Mouse (Mus musculus): Measurements from ENCODE around the gene Taar3. TPM values are rescaled to one million over a fixed set of nuclear protein-coding genes. Genes with fewer than 3 reads are reported as not detected.
A peak's percentile ranks its signal among the peaks of the same experiment; 100 is the strongest.

Gene Taar3
- total RNA-seq (2021), result not detected

GRCm38 (mm10) chr10:23949508-23950005 lies at the start of gene Taar3:
TSS of gene Taar3 (plus strand) at chr10:23949558.
- intact Hi-C loops (cut with DNase I), result no loop called here
- DNase-seq, result no peak

GRCm38 (mm10) chr10:23901119-23901518 lies 48.2 kb upstream of the Taar3 start:
- intact Hi-C loops (cut with DNase I), result no loop called here
- DNase-seq, result no peak

- intact Hi-C loops (cut with DNase I), result no loop called here
Observed at GRCm38 (mm10) chr10:23905661-23906060, 43.7 kb upstream of the Taar3 start.

GRCm38 (mm10) chr10:23920056-23920455 lies 29.3 kb upstream of the Taar3 start, which contains the start of gene Taar1:
TSS of gene Taar1 (plus strand) at chr10:23920356.
- intact Hi-C loops (cut with DNase I), result no loop called here
- DNase-seq, result no peak

More at GRCm38 (mm10) chr10:23905661-23906060, 43.7 kb upstream of the Taar3 start:
- no peak for DNase-seq

GRCm38 (mm10) chr10:23922468-23922867 lies 26.9 kb upstream of the Taar3 start:
- intact Hi-C loops (cut with DNase I), result no loop called here
- DNase-seq, result no peak

GRCm38 (mm10) chr10:23923941-23924340 lies 25.4 kb upstream of the Taar3 start:
- intact Hi-C loops (cut with DNase I), result no loop called here

GRCm38 (mm10) chr10:23937613-23938012 lies 11.7 kb upstream of the Taar3 start:
- intact Hi-C loops (cut with DNase I), result no loop called here

More at GRCm38 (mm10) chr10:23923941-23924340, 25.4 kb upstream of the Taar3 start:
- DNase-seq, result no peak

GRCm38 (mm10) chr10:23938312-23938711 lies 11.0 kb upstream of the Taar3 start, which contains the start of gene Taar2:
TSS of gene Taar2 (plus strand) at chr10:23938572.
- intact Hi-C loops (cut with DNase I), result no loop called here

More at GRCm38 (mm10) chr10:23937613-23938012, 11.7 kb upstream of the Taar3 start:
- no peak for DNase-seq

GRCm38 (mm10) chr10:23942465-23942864 lies 6.9 kb upstream of the Taar3 start:
- intact Hi-C loops (cut with DNase I), result no loop called here
- DNase-seq, result no peak

More at GRCm38 (mm10) chr10:23938312-23938711, 11.0 kb upstream of the Taar3 start, which contains the start of gene Taar2:
- DNase-seq, result no peak

- no peak for DNase-seq
Observed at GRCm38 (mm10) chr10:23948026-23948425, 1.3 kb upstream of the Taar3 start.

GRCm38 (mm10) chr10:23951714-23952113 lies 2.4 kb downstream of the Taar3 start:
- no peak for DNase-seq
- intact Hi-C loops (cut with DNase I), result no loop called here

More at GRCm38 (mm10) chr10:23948026-23948425, 1.3 kb upstream of the Taar3 start:
- intact Hi-C loops (cut with DNase I), result no loop called here

- DNase-seq, result no peak
Observed at GRCm38 (mm10) chr10:23959071-23959470, 9.7 kb downstream of the Taar3 start.

GRCm38 (mm10) chr10:23960444-23960915 lies 11.1 kb downstream of the Taar3 start, which contains the start of gene Taar4:
TSS of gene Taar4 (plus strand) at chr10:23960494.
- intact Hi-C loops (cut with DNase I), result no loop called here
- no peak for DNase-seq

More at GRCm38 (mm10) chr10:23959071-23959470, 9.7 kb downstream of the Taar3 start:
- intact Hi-C loops (cut with DNase I), result no loop called here

GRCm38 (mm10) chr10:23963444-23963843 lies 14.1 kb downstream of the Taar3 start:
- intact Hi-C loops (cut with DNase I), result no loop called here
- no peak for DNase-seq

GRCm38 (mm10) chr10:23964921-23965610 lies 15.7 kb downstream of the Taar3 start:
- intact Hi-C loops (cut with DNase I), result no loop called here
- DNase-seq, result no peak

- intact Hi-C loops (cut with DNase I), result no loop called here
Observed at GRCm38 (mm10) chr10:23970656-23971165, 21.4 kb downstream of the Taar3 start, which contains the start of gene Taar5. TSS of gene Taar5 (plus strand) at chr10:23970706.

GRCm38 (mm10) chr10:23971256-23971655 lies 21.9 kb downstream of the Taar3 start:
- intact Hi-C loops (cut with DNase I), result no loop called here

More at GRCm38 (mm10) chr10:23970656-23971165, 21.4 kb downstream of the Taar3 start, which contains the start of gene Taar5:
- DNase-seq, result no peak

GRCm38 (mm10) chr10:23977958-23978357 lies 28.6 kb downstream of the Taar3 start:
- intact Hi-C loops (cut with DNase I), result loop anchor here (5.0 kb wide), 1 partner anchor 324 kb away; no protein-coding TSS in a partner anchor
- no peak for DNase-seq

More at GRCm38 (mm10) chr10:23971256-23971655, 21.9 kb downstream of the Taar3 start:
- DNase-seq, result no peak

- peak; percentile 59 to 65 for DNase-seq
- intact Hi-C loops (cut with DNase I), result loop anchor here (1.0 to 5.0 kb wide), 4 partner anchors 101 to 323 kb away; no protein-coding TSS in a partner anchor
Observed at GRCm38 (mm10) chr10:23978901-23979705, 29.7 kb downstream of the Taar3 start.

- no peak for DNase-seq
- intact Hi-C loops (cut with DNase I), result no loop called here
Observed at GRCm38 (mm10) chr10:23985546-23985945, 36.2 kb downstream of the Taar3 start, which contains the start of gene Taar6. TSS of gene Taar6 (minus strand) at chr10:23985646.

Data from heart, postnatal 36 days (tissue).